Comparison of ENCODE assay signal across 9 mouse cellular contexts in genomic region chr5:144013366-144014134, GRCm38 (mm10). TPM values are rescaled to one million over a fixed set of nuclear protein-coding genes. Genes with fewer than 3 reads are reported as not detected.
DNase-seq lines count a peak whose midpoint lies in the region; ATAC-seq and TF ChIP-seq lines count a peak whose summit lies in the region.
"Not testable (repeated sequence)": the region's sequence is repeated elsewhere in the genome, so short reads cannot be mapped to it uniquely, and the experiment has no call there.
"Had no signal": no experiment of that assay in that cellular context is flagged by ENCODE, and none has a peak within 500 bp of the region (broad histone marks: within the 10 kb centered on the region; RNA-seq: fewer than 3 reads in every experiment).

No protein-coding gene starts in this region.

- H3K27me3 ChIP-seq in forebrain, embryonic 12.5 days; heart, embryonic 16.5 days (ENCODE audit: control insufficient read depth, insufficient read depth, low read length); intestine, postnatal 0 days (replicated peaks; ENCODE audit: control insufficient read depth, insufficient read depth, low read length); liver, embryonic 11.5 days (replicated peaks; ENCODE audit: control insufficient read depth, insufficient read depth, low read length); neural tube, embryonic 14.5 days (ENCODE audit: control insufficient read depth, insufficient read depth, low read length): not testable (repeated sequence)

- not testable (repeated sequence) for TF ChIP-seq POLR2A in bone marrow macrophage, adult 2 months (IDR thresholded peaks at IDR 0.05; ENCODE audit: borderline replicate concordance, low read depth, low read length)

- peak overlapping the region; percentile 89 for H3K4me3 ChIP-seq in bone marrow macrophage, adult 2 months (ENCODE audit: insufficient read depth, low read length)
- H3K4me3 ChIP-seq in forebrain, embryonic 12.5 days (replicated peaks) = peak overlapping the region; percentile 89
- peak overlapping the region; percentile 96 for H3K4me3 ChIP-seq in heart, embryonic 16.5 days (ENCODE audit: low read length)
- H3K4me3 ChIP-seq in intestine, postnatal 0 days (ENCODE audit: low read depth, low read length) = peak overlapping the region; percentile 91
- peak overlapping the region; percentile 80 for H3K4me3 ChIP-seq in liver, embryonic 11.5 days (ENCODE audit: low read depth, low read length)
- peak overlapping the region; percentile 91 for H3K4me3 ChIP-seq in neural tube, embryonic 14.5 days (ENCODE audit: low read depth, low read length)

- H3K9ac ChIP-seq in forebrain, embryonic 12.5 days; intestine, postnatal 0 days (ENCODE audit: low read depth, low read length); liver, embryonic 11.5 days (ENCODE audit: low read depth, low read length); neural tube, embryonic 14.5 days (replicated peaks; ENCODE audit: low read depth, low read length): not testable (repeated sequence)
- peak overlapping the region; percentile 93; the same call in 1 of the 2 replicates for H3K9ac ChIP-seq in heart, embryonic 16.5 days (ENCODE audit: low read length)

- H3K9me3 ChIP-seq in forebrain, embryonic 12.5 days; heart, embryonic 16.5 days (replicated peaks; ENCODE audit: control insufficient read depth, low read length); intestine, postnatal 0 days (ENCODE audit: control insufficient read depth); liver, embryonic 11.5 days (ENCODE audit: control insufficient read depth, low read length); neural tube, embryonic 14.5 days (ENCODE audit: control insufficient read depth, low read length): not testable (repeated sequence)

- WGBS in forebrain, embryonic 12.5 days = 74% methylated on average over 13 of the region's 13 CpGs
- WGBS in heart, embryonic 16.5 days = 52% methylated on average over 12 of the region's 13 CpGs
- 54% methylated on average over 12 of the region's 13 CpGs for WGBS in intestine, postnatal 0 days
- WGBS in liver, embryonic 11.5 days = 41% methylated on average over 12 of the region's 13 CpGs
- WGBS in neural tube, embryonic 14.5 days = 68% methylated on average over 12 of the region's 13 CpGs

- peak; percentile 79 for DNase-seq in A20 (ENCODE audit: low read depth, low spot score)
- DNase-seq in liver, embryonic 11.5 days (ENCODE audit: low spot score) = not testable (repeated sequence)

- H3K36me3 ChIP-seq in forebrain, embryonic 12.5 days (replicated peaks) = peaks cover 33% of the 10 kb centered on the region
- H3K36me3 ChIP-seq in heart, embryonic 16.5 days (ENCODE audit: control insufficient read depth, insufficient read depth) = peaks cover 30% of the 10 kb centered on the region
- H3K36me3 ChIP-seq in intestine, postnatal 0 days (ENCODE audit: control insufficient read depth, insufficient read depth) = peaks cover 33% of the 10 kb centered on the region
- H3K36me3 ChIP-seq in liver, embryonic 11.5 days (ENCODE audit: control insufficient read depth, insufficient read depth, low read length) = peaks cover 20% of the 10 kb centered on the region; the same call in 1 of the 2 replicates
- peaks cover 37% of the 10 kb centered on the region for H3K36me3 ChIP-seq in neural tube, embryonic 14.5 days (ENCODE audit: control insufficient read depth, insufficient read depth, low read length)

- H3K27ac ChIP-seq in bone marrow macrophage, adult 2 months (ENCODE audit: insufficient read depth, low read depth, low read length) = peak overlapping the region; percentile 55
- H3K27ac ChIP-seq in forebrain, embryonic 12.5 days; heart, embryonic 16.5 days (ENCODE audit: low read length); intestine, postnatal 0 days (ENCODE audit: low read depth, low read length); liver, embryonic 11.5 days (ENCODE audit: low read depth, low read length); neural tube, embryonic 14.5 days (ENCODE audit: low read depth, low read length): not testable (repeated sequence)

- TF ChIP-seq CTCF in bone marrow macrophage, adult 2 months (IDR thresholded peaks at IDR 0.05; ENCODE audit: low read depth, low read length); intestine, postnatal 0 days (IDR thresholded peaks at IDR 0.05; ENCODE audit: low read depth): not testable (repeated sequence)

- peak overlapping the region; percentile 58 for H3K4me2 ChIP-seq in forebrain, embryonic 12.5 days
- H3K4me2 ChIP-seq in heart, embryonic 16.5 days (ENCODE audit: low read depth, low read length) = peak overlapping the region; percentile 65
- H3K4me2 ChIP-seq in intestine, postnatal 0 days (replicated peaks; ENCODE audit: low read depth) = peak overlapping the region; percentile 60
- peak overlapping the region; percentile 75 for H3K4me2 ChIP-seq in liver, embryonic 11.5 days
- H3K4me2 ChIP-seq in neural tube, embryonic 14.5 days (ENCODE audit: low read depth, low read length) = peak overlapping the region; percentile 53; the same call in 1 of the 2 replicates

- ATAC-seq in forebrain, embryonic 12.5 days (ENCODE audit: low FRiP score); heart, embryonic 16.5 days (replicated peaks; ENCODE audit: extremely low read depth, insufficient read depth, low FRiP score); intestine, postnatal 0 days; liver, embryonic 11.5 days (replicated peaks; ENCODE audit: low FRiP score); neural tube, embryonic 14.5 days (ENCODE audit: low read depth): not testable (repeated sequence)
- ATAC-seq in megakaryocyte progenitor cell, adult 5-6 weeks (replicated peaks; ENCODE audit: poor library complexity) = 0 out of 2 replicates have a peak, but pooled peaks have one; percentile 36

- H3K4me1 ChIP-seq in bone marrow macrophage, adult 2 months (ENCODE audit: control insufficient read depth, insufficient read depth, low read length); forebrain, embryonic 12.5 days; heart, embryonic 16.5 days (ENCODE audit: control insufficient read depth, insufficient read depth, low read length); intestine, postnatal 0 days (replicated peaks; ENCODE audit: control insufficient read depth, insufficient read depth, low read length); liver, embryonic 11.5 days (replicated peaks; ENCODE audit: control insufficient read depth, insufficient read depth, low read length); neural tube, embryonic 14.5 days (ENCODE audit: control insufficient read depth, insufficient read depth, low read length): not testable (repeated sequence)

RNA-seq across cellular contexts. Expression of gene Ccz1, which starts 1.1 kb away (rescaled TPM):
- 65.0 and 71.9 TPM in 2 replicates for polyA plus RNA-seq in bone marrow macrophage, adult 2 months (2012; ENCODE audit: insufficient read depth, insufficient read length, missing spikeins)
- polyA plus RNA-seq in forebrain, embryonic 12.5 days (2016; fragmentation: Nextera tagmentation; extraction: Ambion mirVana) = 110 and 113 TPM in 2 replicates
- 49.9 and 57.6 TPM in 2 replicates for polyA plus RNA-seq in heart, embryonic 16.5 days (2015; fragmentation: Nextera tagmentation; extraction: Ambion mirVana)
- polyA plus RNA-seq in intestine, postnatal 0 days (2015; fragmentation: Nextera tagmentation; extraction: Ambion mirVana) = 58.1 and 59.9 TPM in 2 replicates
- 93.1 and 97.2 TPM in 2 replicates for polyA plus RNA-seq in liver, embryonic 11.5 days (2014; fragmentation: Nextera tagmentation; extraction: Ambion mirVana)
- 100 and 105 TPM in 2 replicates for total RNA-seq in megakaryocyte progenitor cell, adult 5-6 weeks (2015)
- 120 and 133 TPM in 2 replicates for total RNA-seq in megakaryocyte progenitor cell, adult 5-6 weeks (2017)
- 83.5 and 93.2 TPM in 2 replicates for polyA plus RNA-seq in neural tube, embryonic 14.5 days (2014; fragmentation: Nextera tagmentation; extraction: Ambion mirVana)

RNA-seq across cellular contexts. Expression of gene Ocm, which starts 12.9 kb away (rescaled TPM):
- polyA plus RNA-seq in bone marrow macrophage, adult 2 months (2012; ENCODE audit: insufficient read depth, insufficient read length, missing spikeins) = not detected in 2 replicates
- polyA plus RNA-seq in forebrain, embryonic 12.5 days (2016; fragmentation: Nextera tagmentation; extraction: Ambion mirVana) = not detected in 2 replicates
- 0.64 TPM in 1 of 2 replicates, not detected in the other for polyA plus RNA-seq in heart, embryonic 16.5 days (2015; fragmentation: Nextera tagmentation; extraction: Ambion mirVana)
- polyA plus RNA-seq in intestine, postnatal 0 days (2015; fragmentation: Nextera tagmentation; extraction: Ambion mirVana) = not detected in 2 replicates
- not detected in 2 replicates for polyA plus RNA-seq in liver, embryonic 11.5 days (2014; fragmentation: Nextera tagmentation; extraction: Ambion mirVana)
- total RNA-seq in megakaryocyte progenitor cell, adult 5-6 weeks (2015) = not detected in 2 replicates
- total RNA-seq in megakaryocyte progenitor cell, adult 5-6 weeks (2017) = not detected in 2 replicates
- polyA plus RNA-seq in neural tube, embryonic 14.5 days (2014; fragmentation: Nextera tagmentation; extraction: Ambion mirVana) = not detected in 2 replicates
- total RNA-seq: granulocyte monocyte progenitor cell, adult 5-6 weeks had no signal
